Mouse (Mus musculus) neural tube, embryonic 13.5 days (tissue): ENCODE measurements at regions not wholly inside any gene's neighbourhood (a gene's known extent, or its start where the extent isn't known, plus 50 kb on each side); places are given as distances from the start of the nearest gene placed in this dataset. TPM values are rescaled to one million over a fixed set of nuclear protein-coding genes. Genes with fewer than 3 reads are reported as not detected.

Source experiments
- ATAC-seq: fragments of 200-750 bp; cut with Nextera tagmentation; 2 replicates; pipeline ENCODE4 v1.8.0; 2017; ENCODE audit warnings: low read depth, mild to moderate bottlenecking, moderate TSS enrichment, moderate library complexity
- H3K27ac ChIP-seq: fragments of 300-500 bp; sonication (generic); replicated peaks from 2 replicates; pipeline ENCODE4 v1.5.1; 2015; ENCODE audit warnings: moderate library complexity, mild to moderate bottlenecking, inconsistent platforms
- H3K27me3 ChIP-seq: fragments of 300-500 bp; sonication (generic); 2 replicates; pipeline ENCODE4 v1.6.1; 2015; ENCODE audit warnings: mild to moderate bottlenecking, inconsistent platforms
- H3K36me3 ChIP-seq: fragments of 300-500 bp; sonication (generic); 2 replicates; pipeline ENCODE4 v1.6.1; 2015; ENCODE audit warnings: mild to moderate bottlenecking, inconsistent platforms
- H3K4me1 ChIP-seq: fragments of 300-500 bp; sonication (generic); replicated peaks from 2 replicates; pipeline ENCODE4 v1.6.1; 2015; ENCODE audit warnings: inconsistent platforms
- H3K4me2 ChIP-seq: fragments of 300-500 bp; sonication (generic); 2 replicates; pipeline ENCODE4 v1.6.1; 2015; ENCODE audit warnings: inconsistent platforms, mild to moderate bottlenecking, moderate library complexity
- H3K4me3 ChIP-seq: fragments of 300-500 bp; sonication (generic); 2 replicates; pipeline ENCODE4 v1.5.1; 2015; ENCODE audit warnings: mild to moderate bottlenecking, inconsistent platforms
- H3K9ac ChIP-seq: fragments of 300-500 bp; sonication (generic); 2 replicates; pipeline ENCODE4 v1.6.1; 2015; ENCODE audit warnings: moderate library complexity, mild to moderate bottlenecking, inconsistent platforms
- H3K9me3 ChIP-seq: fragments of 300-500 bp; sonication (generic); 2 replicates; pipeline ENCODE4 v1.6.1; 2016; ENCODE audit warnings: inconsistent platforms
- WGBS: fragments of 180-500 bp; shearing (Covaris S2); methylation state at CpG from one replicate; pipeline ENCODE4 v1.1.7; 2015; 5-methylcytosine and 5-hydroxymethylcytosine counted together
- microRNA-seq: library from miRNA; unstranded; fragments of <30 nt; microRNA quantifications from one replicate; pipeline ENCODE4, GENCODE M21; 2016

DNA sequence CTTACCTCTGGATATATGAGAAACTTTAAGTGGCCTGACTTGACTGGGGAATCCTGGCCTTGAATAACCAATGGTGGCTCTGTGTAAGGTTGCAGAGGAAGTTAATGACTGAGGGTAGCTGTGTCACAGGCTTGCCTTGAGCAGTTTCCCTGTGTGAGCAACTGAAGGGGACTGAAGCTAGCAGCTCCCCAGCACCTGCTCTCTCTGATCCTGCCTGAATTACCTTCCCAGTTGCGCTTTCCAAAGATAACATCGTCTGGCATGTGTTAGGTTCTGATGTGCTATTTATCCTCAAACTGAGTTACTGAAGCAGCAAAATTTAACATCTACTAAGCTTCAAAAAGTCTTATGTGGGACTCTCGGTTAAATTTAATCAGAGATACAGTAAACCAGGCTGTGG, 56.1 kb upstream of the Arpp21 start:
- no peak for ATAC-seq
- H3K9me3 ChIP-seq: no peaks in the 10 kb centered on the region
- WGBS: 90% methylated on average over 3 of the region's 3 CpGs

More for the DNA sequence above, 56.1 kb upstream of the Arpp21 start:
- Histone ChIP-seq H3K27ac (no peak overlapping the region), H3K4me3 (no peak overlapping the region), H3K9ac (no peak overlapping the region), H3K27me3 (no peaks in the 10 kb centered on the region), H3K4me1 (no peaks in the 10 kb centered on the region), H3K36me3 (no peaks in the 10 kb centered on the region), H3K4me2 (no peak overlapping the region)

Small RNA genes lying in the stretch of these regions (microRNA-seq; reads per million reads assigned to microRNA genes)
- not detected for gene Gm27847
